Mouse (Mus musculus): ENCODE measurements around the gene Mrps5.
"Not testable (repeated sequence)": the region's sequence is repeated elsewhere in the genome, so short reads cannot be mapped to it uniquely, and the experiment has no call there.

The Mrps5 gene

GRCm38 (mm10) chr2:127586694-127587513, at the start of gene Mrps5, which contains the start of gene Zfp661:
Mrps5 (plus strand) TSS chr2:127587222.
Zfp661 (minus strand) TSS chr2:127587094.
- peak; percentile 77 for DNase-seq (ENCODE audit: low spot score)

- no peak for DNase-seq (ENCODE audit: low spot score)
These were observed 49.5 kb upstream of the Mrps5 start for GRCm38 (mm10) chr2:127537548-127537947.

- no peak for DNase-seq (ENCODE audit: low spot score)
These were observed 47.5 kb upstream of the Mrps5 start for GRCm38 (mm10) chr2:127539494-127539893.

- no peak for DNase-seq (ENCODE audit: low spot score)
These were observed 45.8 kb upstream of the Mrps5 start, which contains the start of gene Prom2 for GRCm38 (mm10) chr2:127541185-127541584. Prom2 (minus strand) TSS chr2:127541467.

GRCm38 (mm10) chr2:127541697-127542096, 45.3 kb upstream of the Mrps5 start:
- no peak for DNase-seq (ENCODE audit: low spot score)

- DNase-seq (ENCODE audit: low spot score), result no peak
These were observed 38.5 kb upstream of the Mrps5 start for GRCm38 (mm10) chr2:127548342-127549074.

GRCm38 (mm10) chr2:127549711-127550110, 37.3 kb upstream of the Mrps5 start:
- no peak for DNase-seq (ENCODE audit: low spot score)

- DNase-seq (ENCODE audit: low spot score), result no peak
These were observed 36.6 kb upstream of the Mrps5 start for GRCm38 (mm10) chr2:127550446-127550845.

GRCm38 (mm10) chr2:127551078-127551477, 35.9 kb upstream of the Mrps5 start:
- no peak for DNase-seq (ENCODE audit: low spot score)

- peak; percentile 61 for DNase-seq (ENCODE audit: low spot score)
These were observed 27.7 kb upstream of the Mrps5 start for GRCm38 (mm10) chr2:127559070-127559966.

- no peak for DNase-seq (ENCODE audit: low spot score)
These were observed 13.7 kb upstream of the Mrps5 start for GRCm38 (mm10) chr2:127573322-127573721.

GRCm38 (mm10) chr2:127584436-127584858, 2.6 kb upstream of the Mrps5 start:
- DNase-seq (ENCODE audit: low spot score), result peak; percentile 80

- DNase-seq (ENCODE audit: low spot score), result no peak
These were observed 457 bp downstream of the Mrps5 start for GRCm38 (mm10) chr2:127587514-127587844.

GRCm38 (mm10) chr2:127588897-127589296, 1.9 kb downstream of the Mrps5 start:
- no peak for DNase-seq (ENCODE audit: low spot score)

- no peak for DNase-seq (ENCODE audit: low spot score)
These were observed 3.2 kb downstream of the Mrps5 start for GRCm38 (mm10) chr2:127590204-127590603.

GRCm38 (mm10) chr2:127590840-127591239, 3.8 kb downstream of the Mrps5 start:
- no peak for DNase-seq (ENCODE audit: low spot score)

- not testable (repeated sequence) for DNase-seq (ENCODE audit: low spot score)
These were observed 16.4 kb downstream of the Mrps5 start for GRCm38 (mm10) chr2:127603383-127603782.

- no peak for DNase-seq (ENCODE audit: low spot score)
These were observed 18.2 kb downstream of the Mrps5 start for GRCm38 (mm10) chr2:127605203-127605602.

GRCm38 (mm10) chr2:127608234-127608633, 21.2 kb downstream of the Mrps5 start:
- no peak for DNase-seq (ENCODE audit: low spot score)

- no peak for DNase-seq (ENCODE audit: low spot score)
These were observed 22.0 kb downstream of the Mrps5 start for GRCm38 (mm10) chr2:127608986-127609385.

- DNase-seq (ENCODE audit: low spot score), result no peak
These were observed 24.4 kb downstream of the Mrps5 start for GRCm38 (mm10) chr2:127611386-127611785.

- no peak for DNase-seq (ENCODE audit: low spot score)
These were observed 25.3 kb downstream of the Mrps5 start for GRCm38 (mm10) chr2:127612288-127612687.
